In genomic region chr8:78751151-78751550, GRCm38 (mm10) we compare ENCODE assay signal across 28 mouse cellular contexts.
DNase-seq lines count a peak whose midpoint lies in the region; ATAC-seq lines count a peak whose summit lies in the region.
"Had no signal": no experiment of that assay in that cellular context is flagged by ENCODE, and none has a peak within 500 bp of the region (broad histone marks: within the 10 kb centered on the region; RNA-seq: fewer than 3 reads in every experiment).

No protein-coding gene starts in this region.

- no peak overlapping the region for H3K4me3 ChIP-seq in heart, embryonic 10.5 days
- H3K4me3 ChIP-seq in lung, embryonic 15.5 days = no peak overlapping the region
- H3K4me3 ChIP-seq in embryonic facial prominence, embryonic 15.5 days (replicated peaks) = no peak overlapping the region
- no peak overlapping the region for H3K4me3 ChIP-seq in stomach, embryonic 16.5 days (replicated peaks; ENCODE audit: low read length)
- H3K4me3 ChIP-seq: heart, embryonic 13.5 days; hindbrain, embryonic 13.5 days; layer of hippocampus, adult 2 months; left cerebral cortex, adult 2 months; neural tube, embryonic 15.5 days had no signal

- H3K36me3 ChIP-seq in heart, embryonic 10.5 days = no peaks in the 10 kb centered on the region
- no peaks in the 10 kb centered on the region for H3K36me3 ChIP-seq in lung, embryonic 15.5 days
- H3K36me3 ChIP-seq in embryonic facial prominence, embryonic 15.5 days = no peaks in the 10 kb centered on the region
- H3K36me3 ChIP-seq in stomach, embryonic 16.5 days (ENCODE audit: control insufficient read depth, insufficient read depth, low read length) = no peaks in the 10 kb centered on the region
- H3K36me3 ChIP-seq: heart, embryonic 13.5 days; hindbrain, embryonic 13.5 days; neural tube, embryonic 15.5 days had no signal

- no peaks in the 10 kb centered on the region for H3K9me3 ChIP-seq in heart, embryonic 10.5 days
- H3K9me3 ChIP-seq in lung, embryonic 15.5 days = no peaks in the 10 kb centered on the region
- 0 out of 2 replicates have a peak, but pooled peaks cover 2% of the 10 kb centered on the region for H3K9me3 ChIP-seq in embryonic facial prominence, embryonic 15.5 days (replicated peaks)
- no peaks in the 10 kb centered on the region for H3K9me3 ChIP-seq in stomach, embryonic 16.5 days (replicated peaks; ENCODE audit: control insufficient read depth, low read length)
- H3K9me3 ChIP-seq: heart, embryonic 13.5 days; neural tube, embryonic 15.5 days had no signal

- peak; percentile 69 for DNase-seq in heart, embryonic 10.5 days (ENCODE audit: low spot score)
- DNase-seq in heart, postnatal 14 days = no peak
- DNase-seq in lung, postnatal 36 days = no peak
- no peak for DNase-seq in left cerebral cortex, postnatal 14 days (ENCODE audit: low spot score in 2 of 2)
- DNase-seq: adrenal gland, postnatal 14 days; cerebellum, adult 11 months; cerebellum, adult 9-11 months; gastrocnemius, postnatal 14 days; heart, postnatal 4 days; kidney, adult 11 months; kidney, postnatal 36 days; liver; midbrain, embryonic 14.5 days; retina, postnatal 1 day; right cerebral cortex, postnatal 14 days; thymus, adult 2 months; thymus, postnatal 36 days had no signal

- no peak overlapping the region for H3K4me2 ChIP-seq in lung, embryonic 15.5 days
- H3K4me2 ChIP-seq in embryonic facial prominence, embryonic 15.5 days (replicated peaks) = no peak overlapping the region
- H3K4me2 ChIP-seq in stomach, embryonic 16.5 days (ENCODE audit: low read depth, low read length) = no peak overlapping the region
- H3K4me2 ChIP-seq: heart, embryonic 13.5 days; hindbrain, embryonic 13.5 days; lung, embryonic 14.5 days; neural tube, embryonic 15.5 days had no signal

- no peak overlapping the region for H3K27ac ChIP-seq in heart, embryonic 10.5 days
- peak overlapping the region; percentile 43 for H3K27ac ChIP-seq in lung, embryonic 15.5 days
- 0 out of 2 replicates have a peak overlapping the region, but pooled peaks have one; percentile 3 for H3K27ac ChIP-seq in embryonic facial prominence, embryonic 15.5 days (replicated peaks)
- peak overlapping the region; percentile 38; the same call in 1 of the 2 replicates for H3K27ac ChIP-seq in stomach, embryonic 16.5 days (ENCODE audit: low read length)
- H3K27ac ChIP-seq: heart, embryonic 13.5 days; hindbrain, embryonic 13.5 days; layer of hippocampus, adult 2 months; left cerebral cortex, adult 2 months; liver, embryonic 14.5 days; neural tube, embryonic 15.5 days had no signal

- H3K9ac ChIP-seq in lung, embryonic 15.5 days = no peak overlapping the region
- H3K9ac ChIP-seq in embryonic facial prominence, embryonic 15.5 days = no peak overlapping the region
- H3K9ac ChIP-seq in stomach, embryonic 16.5 days (ENCODE audit: low read length) = no peak overlapping the region
- H3K9ac ChIP-seq: heart, embryonic 13.5 days; hindbrain, embryonic 13.5 days; liver, embryonic 14.5 days; lung, embryonic 14.5 days; neural tube, embryonic 15.5 days had no signal

- 80% methylated on average over 6 of the region's 6 CpGs for WGBS in heart, embryonic 10.5 days
- WGBS in lung, embryonic 15.5 days = 75% methylated on average over 6 of the region's 6 CpGs
- 79% methylated on average over 6 of the region's 6 CpGs for WGBS in embryonic facial prominence, embryonic 15.5 days
- 83% methylated on average over 6 of the region's 6 CpGs for WGBS in stomach, embryonic 16.5 days

- ATAC-seq in lung, embryonic 15.5 days (ENCODE audit: borderline replicate concordance, extremely low read depth, low FRiP score, low TSS enrichment) = no peak
- ATAC-seq in embryonic facial prominence, embryonic 15.5 days (ENCODE audit: insufficient number of reproducible peaks, low FRiP score, low TSS enrichment, low read depth) = no peak
- no peak for ATAC-seq in stomach, embryonic 16.5 days (ENCODE audit: insufficient read depth, low FRiP score)
- ATAC-seq: forebrain, embryonic 14.5 days had no signal

- intact Hi-C loops in heart, postnatal 14 days (cut with DNase I) = no loop called here
- intact Hi-C loops in left cerebral cortex, postnatal 14 days (cut with DNase I) = no loop called here

- no peaks in the 10 kb centered on the region for H3K4me1 ChIP-seq in heart, embryonic 10.5 days
- H3K4me1 ChIP-seq in lung, embryonic 15.5 days = no peaks in the 10 kb centered on the region
- H3K4me1 ChIP-seq in embryonic facial prominence, embryonic 15.5 days = peaks cover 16% of the 10 kb centered on the region
- 0 out of 2 replicates have a peak, but pooled peaks cover 5% of the 10 kb centered on the region for H3K4me1 ChIP-seq in stomach, embryonic 16.5 days (ENCODE audit: control insufficient read depth, insufficient read depth, low read length)
- H3K4me1 ChIP-seq: hindbrain, embryonic 13.5 days; neural tube, embryonic 15.5 days had no signal

- H3K27me3 ChIP-seq in heart, embryonic 10.5 days (ENCODE audit: insufficient read depth, poor library complexity, severe bottlenecking) = no peaks in the 10 kb centered on the region
- H3K27me3 ChIP-seq in lung, embryonic 15.5 days = no peaks in the 10 kb centered on the region
- H3K27me3 ChIP-seq in embryonic facial prominence, embryonic 15.5 days = no peaks in the 10 kb centered on the region
- no peaks in the 10 kb centered on the region for H3K27me3 ChIP-seq in stomach, embryonic 16.5 days (ENCODE audit: control insufficient read depth, insufficient read depth, low read length)
- H3K27me3 ChIP-seq: heart, embryonic 13.5 days; hindbrain, embryonic 13.5 days; neural tube, embryonic 15.5 days had no signal
